Mouse (Mus musculus): ENCODE measurements at regions not wholly inside any gene's neighbourhood (a gene's known extent, or its start where the extent isn't known, plus 50 kb on each side); places are given as distances from the start of the nearest gene placed in this dataset.
A peak's percentile ranks its signal among the peaks of the same experiment; 100 is the strongest.

DNA sequence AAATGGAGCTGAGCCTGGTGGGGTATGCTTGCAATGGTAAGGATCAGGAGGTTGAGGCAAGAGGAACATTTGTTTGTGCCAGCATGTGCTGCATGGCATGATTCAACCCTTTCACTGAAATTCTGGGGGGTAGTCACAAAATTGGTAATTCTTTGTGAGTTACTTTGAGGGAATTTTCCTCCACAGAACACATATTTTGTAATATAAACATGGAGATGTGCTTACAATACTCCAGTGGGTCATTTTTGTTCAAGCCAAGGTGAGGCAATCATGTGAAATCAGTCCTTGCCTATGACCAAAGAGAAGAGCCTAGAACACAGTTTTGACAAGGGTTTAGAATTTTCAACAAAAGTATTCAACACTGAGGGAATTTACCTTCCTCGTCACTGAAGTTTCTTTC lies 635.1 kb upstream of the Adgrl2 start:
- POLR2A ChIA-PET = no interaction called here
- in situ Hi-C loops (cut with MboI; ENCODE audit: low pct_unique_long_range_greater_than_20kb) = no loop called here
- H3K27me3 ChIP-seq = no peaks in the 10 kb centered on the region
- DNase-seq (ENCODE audit: low read depth, low spot score) = no peak
- ATAC-seq = no peak
- no peak for TF ChIP-seq CTCF (IDR thresholded peaks at IDR 0.05)
- CTCF ChIA-PET = no interaction called here

DNA sequence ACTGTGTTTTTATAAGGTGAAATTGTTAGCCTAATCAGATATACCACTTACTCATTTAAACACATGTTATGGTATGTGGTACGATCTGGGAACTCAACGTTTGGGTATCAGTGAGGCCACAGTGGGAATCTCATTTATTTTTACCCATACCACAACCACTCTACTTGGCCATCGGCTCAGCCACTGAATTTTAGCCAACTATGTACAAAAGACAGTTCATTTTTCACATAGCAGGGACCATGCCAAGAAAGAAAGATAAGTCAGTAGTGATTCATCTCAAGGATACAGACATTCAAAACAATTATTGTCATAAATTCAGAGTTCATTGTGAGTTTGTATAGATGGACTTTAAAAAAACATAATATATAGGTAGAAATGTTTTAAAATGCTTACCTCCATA lies 634.7 kb upstream of the Adgrl2 start:
- POLR2A ChIA-PET = no interaction called here
- TF ChIP-seq CTCF (IDR thresholded peaks at IDR 0.05) = no peak
- no peaks in the 10 kb centered on the region for H3K27me3 ChIP-seq
- ATAC-seq = no peak
- CTCF ChIA-PET = no interaction called here
- in situ Hi-C loops (cut with MboI; ENCODE audit: low pct_unique_long_range_greater_than_20kb) = no loop called here
- no peak for DNase-seq (ENCODE audit: low read depth, low spot score)

DNA sequence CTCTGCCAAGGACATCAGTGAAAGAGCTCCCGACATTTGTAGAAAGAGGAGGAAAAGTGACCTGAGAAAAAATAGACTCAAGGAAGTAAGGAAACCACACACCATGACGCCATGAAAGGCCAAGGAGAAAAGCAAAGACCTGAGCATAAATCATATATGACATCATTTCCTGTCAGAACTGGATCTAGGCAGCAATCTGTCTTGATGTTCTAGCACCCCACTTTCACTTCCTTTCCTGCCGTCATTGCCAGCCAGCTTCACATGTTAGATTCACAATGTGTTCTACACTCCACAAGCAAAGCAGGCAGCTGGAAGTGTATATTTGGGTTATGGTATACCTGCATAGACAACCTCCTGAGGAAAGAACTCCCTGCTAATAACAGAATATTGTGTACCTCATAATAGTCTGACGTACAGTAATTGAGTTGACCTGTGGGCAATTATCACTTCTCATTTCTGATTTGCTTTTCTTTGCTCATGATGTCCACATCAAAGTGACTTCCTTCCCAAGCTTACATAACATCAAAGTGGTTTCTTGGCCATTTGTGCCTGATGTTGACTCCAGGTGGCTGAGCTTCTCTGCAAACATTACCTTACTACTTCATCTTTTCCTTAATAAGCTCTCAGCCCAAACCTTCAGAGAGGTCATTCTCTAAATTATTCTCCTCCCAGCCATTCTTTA lies 633.6 kb upstream of the Adgrl2 start:
- in situ Hi-C loops (cut with MboI; ENCODE audit: low pct_unique_long_range_greater_than_20kb) = no loop called here
- CTCF ChIA-PET = interaction anchor here (1.3 kb wide), 1 partner anchor 11 kb away, joined by 5 read pairs; no protein-coding TSS in a partner anchor
- TF ChIP-seq CTCF (IDR thresholded peaks at IDR 0.05) = no peak
- POLR2A ChIA-PET = no interaction called here
- no peak for ATAC-seq
- no peak for DNase-seq (ENCODE audit: low read depth, low spot score)
- H3K27me3 ChIP-seq = no peaks in the 10 kb centered on the region

DNA sequence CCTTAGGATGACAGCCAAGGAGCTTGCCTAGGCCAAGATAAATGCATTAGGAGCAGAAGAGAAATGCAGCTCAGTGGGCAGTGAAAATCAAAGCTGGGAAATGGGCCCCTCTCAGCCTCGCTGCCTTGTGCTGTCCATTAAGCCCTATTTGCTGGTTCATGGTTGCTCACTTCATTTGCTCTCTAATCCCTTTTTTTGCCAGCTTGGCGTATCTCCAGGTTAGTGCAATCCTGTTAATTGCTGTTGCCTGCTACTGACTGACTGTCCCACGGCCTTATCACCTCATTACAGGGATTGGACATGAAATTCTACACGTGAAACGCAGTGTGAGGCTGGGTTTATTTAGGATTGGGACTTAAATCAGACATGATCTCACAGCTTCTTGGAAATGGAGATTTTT lies 613.5 kb upstream of the Adgrl2 start:
- in situ Hi-C loops (cut with MboI; ENCODE audit: low pct_unique_long_range_greater_than_20kb) = no loop called here
- ATAC-seq (no peak), DNase-seq (ENCODE audit: low read depth, low spot score) (peak; percentile 68)
- CTCF ChIA-PET = no interaction called here
- POLR2A ChIA-PET = no interaction called here
- no peaks in the 10 kb centered on the region for H3K27me3 ChIP-seq
- TF ChIP-seq CTCF (IDR thresholded peaks at IDR 0.05) = no peak

DNA sequence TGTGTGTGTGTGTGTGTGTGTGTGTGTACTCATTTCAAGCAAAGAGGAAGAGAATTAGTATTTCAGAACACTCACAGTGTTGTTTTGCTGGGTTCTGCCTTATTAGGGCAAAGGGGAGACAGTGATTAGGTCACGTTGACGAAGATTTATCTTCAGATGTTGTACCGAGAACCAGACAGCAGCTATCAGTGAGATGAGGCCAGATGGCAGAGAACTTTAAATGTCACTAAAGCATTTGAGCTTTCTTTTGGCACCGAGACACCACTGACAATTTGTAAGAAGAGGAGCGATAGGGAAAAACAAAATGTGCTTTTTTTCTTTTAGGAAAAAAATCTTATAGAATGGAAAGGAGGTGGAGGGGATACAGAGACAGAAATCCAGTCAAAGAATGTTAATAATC lies 610.9 kb upstream of the Adgrl2 start:
- DNase-seq (ENCODE audit: low read depth, low spot score) (no peak), ATAC-seq (no peak)
- ChIA-PET CTCF (no interaction called here), POLR2A (interaction anchor here (0.7 kb wide), 1 partner anchor 26 kb away, joined by 5 read pairs; no protein-coding TSS in a partner anchor)
- in situ Hi-C loops (cut with MboI; ENCODE audit: low pct_unique_long_range_greater_than_20kb) = no loop called here
- no peaks in the 10 kb centered on the region for H3K27me3 ChIP-seq
- TF ChIP-seq CTCF (IDR thresholded peaks at IDR 0.05) = no peak

DNA sequence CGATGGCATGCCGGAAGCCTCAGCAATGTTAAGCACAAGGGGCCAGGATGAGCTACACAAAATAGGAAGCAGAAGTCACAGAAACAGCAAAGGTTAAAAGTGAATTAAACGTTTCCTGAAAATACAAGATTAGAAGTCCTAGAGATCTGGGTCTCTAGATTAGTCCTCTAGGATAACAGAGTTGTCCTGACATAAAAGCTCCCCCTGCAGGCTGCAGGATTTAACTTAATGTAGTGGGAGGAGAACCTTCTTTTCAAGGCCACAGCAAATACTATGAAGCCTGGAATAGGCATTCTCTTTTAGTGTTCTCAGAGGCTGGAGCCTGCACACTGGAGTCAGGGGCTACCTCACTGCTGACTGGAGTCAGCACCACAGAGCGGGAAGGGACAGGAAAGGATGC lies 604.1 kb upstream of the Adgrl2 start:
- ChIA-PET POLR2A (interaction anchor here (0.7 kb wide), 1 partner anchor 117 kb away, joined by 3 read pairs; no protein-coding TSS in a partner anchor), CTCF (interaction anchor here (0.7 to 1.7 kb wide), 4 partner anchors 9 to 1102 kb away, joined by 3 to 4 read pairs (median 3); no protein-coding TSS in a partner anchor)
- DNase-seq (ENCODE audit: low read depth, low spot score) = no peak

DNA sequence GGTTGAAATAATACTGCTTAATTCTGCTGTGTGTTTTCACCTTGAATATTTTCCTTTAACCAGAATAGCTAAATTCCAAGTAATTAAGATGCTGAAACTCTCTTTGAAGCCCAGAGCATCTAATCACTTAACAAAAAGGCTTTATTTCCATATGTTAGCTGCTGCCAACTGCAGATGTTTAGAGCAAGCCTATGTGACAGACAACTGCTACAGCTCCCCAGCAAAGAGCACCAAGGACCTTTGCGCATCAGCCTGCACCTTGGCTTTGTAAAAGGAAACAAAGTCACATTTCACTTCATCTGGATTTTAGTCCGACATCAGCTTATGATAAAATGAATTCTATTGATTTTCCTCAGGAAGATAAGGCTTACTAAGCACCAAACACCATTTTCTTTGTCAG lies 595.4 kb upstream of the Adgrl2 start:
- TF ChIP-seq CTCF (IDR thresholded peaks at IDR 0.05) = no peak
- H3K27me3 ChIP-seq = no peaks in the 10 kb centered on the region
- in situ Hi-C loops (cut with MboI; ENCODE audit: low pct_unique_long_range_greater_than_20kb) = no loop called here
- ChIA-PET POLR2A (no interaction called here), CTCF (interaction anchor here (1.1 kb wide), 1 partner anchor 9 kb away, joined by 3 read pairs; no protein-coding TSS in a partner anchor)
- ATAC-seq (no peak), DNase-seq (ENCODE audit: low read depth, low spot score) (no peak)

More for the DNA sequence above, 604.1 kb upstream of the Adgrl2 start:
- H3K27me3 ChIP-seq = no peaks in the 10 kb centered on the region
- peak; percentile 34 for TF ChIP-seq CTCF (IDR thresholded peaks at IDR 0.05)
- in situ Hi-C loops (cut with MboI; ENCODE audit: low pct_unique_long_range_greater_than_20kb) = no loop called here
- ATAC-seq = peak; percentile 21

DNA sequence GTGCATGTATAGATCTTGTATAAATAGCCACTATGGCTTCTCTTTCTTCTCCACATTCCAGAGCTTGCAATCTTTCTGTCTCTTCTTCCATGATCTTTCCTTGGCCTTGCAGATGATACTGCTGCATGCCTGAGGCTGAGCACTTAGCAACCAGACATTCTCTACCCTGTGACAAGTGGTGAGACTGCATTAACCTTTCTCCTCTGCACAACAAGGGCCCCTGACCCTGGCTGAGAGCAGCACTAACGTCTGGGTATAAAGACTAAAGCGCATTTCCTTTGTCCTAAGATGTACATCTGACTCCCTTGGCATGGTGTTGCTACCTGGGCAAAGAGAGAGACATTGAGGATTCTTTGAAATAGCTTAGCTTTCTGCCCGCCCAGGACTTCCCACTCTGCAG lies 590.8 kb upstream of the Adgrl2 start:
- ChIA-PET CTCF (interaction anchor here (1.1 to 1.3 kb wide), 2 partner anchors 9 to 15 kb away, joined by 3 read pairs; no protein-coding TSS in a partner anchor), POLR2A (no interaction called here)
- DNase-seq (ENCODE audit: low read depth, low spot score) (no peak), ATAC-seq (no peak)
- no peaks in the 10 kb centered on the region for H3K27me3 ChIP-seq
- TF ChIP-seq CTCF (IDR thresholded peaks at IDR 0.05) = no peak
- in situ Hi-C loops (cut with MboI; ENCODE audit: low pct_unique_long_range_greater_than_20kb) = no loop called here

DNA sequence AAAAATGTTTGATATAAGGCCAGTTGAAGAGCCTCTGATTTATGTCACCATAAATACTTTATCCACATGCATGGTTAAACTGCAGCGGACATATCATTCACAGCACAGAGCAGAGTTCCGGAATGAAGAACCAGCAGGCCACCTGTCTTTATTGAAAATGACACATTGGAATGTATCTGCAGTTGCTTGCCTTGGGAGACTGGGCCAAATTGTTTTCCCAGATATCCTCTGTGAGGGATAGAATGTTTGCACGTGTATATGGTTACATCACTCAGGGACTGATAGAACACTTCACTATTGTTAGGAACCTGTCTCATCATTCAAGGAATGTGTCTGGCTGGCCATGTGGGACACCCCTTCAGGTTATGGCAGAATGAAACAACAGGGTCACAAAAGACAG lies 585.3 kb upstream of the Adgrl2 start:
- CTCF ChIA-PET = interaction anchor here (1.3 kb wide), 1 partner anchor 21 kb away, joined by 3 read pairs; no protein-coding TSS in a partner anchor
- no peak for ATAC-seq

DNA sequence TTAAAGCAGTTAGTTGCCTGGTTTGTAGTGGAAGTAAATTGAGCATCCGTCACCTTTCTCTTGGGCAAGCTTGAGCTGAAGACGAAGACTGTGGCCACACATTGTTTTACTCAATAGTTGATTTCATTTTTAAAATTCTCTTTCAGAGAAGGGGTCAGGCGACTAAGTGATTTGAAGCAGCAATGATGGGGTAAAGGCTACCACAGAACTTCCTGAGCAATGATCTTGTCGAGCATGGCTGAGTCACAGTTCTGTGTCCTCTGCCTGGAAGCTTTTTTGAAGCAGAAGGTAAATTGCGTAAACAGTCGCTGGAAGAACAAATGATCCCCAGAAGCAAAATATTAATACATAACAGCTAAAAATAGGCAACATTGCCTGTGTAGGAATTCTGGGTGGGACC lies 576.5 kb upstream of the Adgrl2 start:
- POLR2A ChIA-PET = no interaction called here
- in situ Hi-C loops (cut with MboI; ENCODE audit: low pct_unique_long_range_greater_than_20kb) = no loop called here

More for the DNA sequence above, 585.3 kb upstream of the Adgrl2 start:
- POLR2A ChIA-PET = no interaction called here
- no peak for DNase-seq (ENCODE audit: low read depth, low spot score)
- in situ Hi-C loops (cut with MboI; ENCODE audit: low pct_unique_long_range_greater_than_20kb) = no loop called here
- no peaks in the 10 kb centered on the region for H3K27me3 ChIP-seq
- no peak for TF ChIP-seq CTCF (IDR thresholded peaks at IDR 0.05)

DNA sequence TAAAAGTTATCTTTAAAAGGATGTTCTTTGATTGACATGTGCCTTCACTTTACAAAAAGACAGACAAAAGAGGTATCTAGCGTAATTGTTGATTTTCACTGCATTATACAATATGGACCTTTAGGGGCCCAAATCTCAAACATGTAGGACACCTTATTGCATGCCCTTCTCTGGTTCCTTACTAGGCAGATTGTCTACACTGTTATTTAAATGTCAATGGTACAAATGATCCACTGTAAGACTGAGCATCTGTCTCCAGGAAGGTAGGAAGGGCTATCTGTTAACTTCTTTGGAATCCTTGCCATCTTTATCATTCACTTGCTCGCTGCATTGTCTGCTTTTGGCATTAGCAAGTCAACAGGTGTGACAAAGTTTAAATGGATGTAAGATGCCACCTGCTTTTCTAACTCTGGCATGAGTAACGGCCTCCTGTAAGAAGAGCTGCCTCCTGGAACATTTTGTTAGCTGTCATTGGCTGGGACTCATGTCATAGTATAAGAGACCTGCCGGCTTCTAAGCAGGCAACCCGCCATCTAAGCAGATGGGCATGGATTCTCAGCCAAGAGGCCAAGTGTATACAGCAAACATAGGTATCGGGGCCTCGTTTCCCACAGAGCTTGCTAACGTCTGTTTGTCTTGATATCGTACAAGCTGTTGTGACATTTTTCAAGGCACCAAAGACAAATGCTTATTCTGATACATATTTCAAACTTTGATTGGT lies 560.0 kb upstream of the Adgrl2 start:
- POLR2A ChIA-PET = no interaction called here
- no peaks in the 10 kb centered on the region for H3K27me3 ChIP-seq
- TF ChIP-seq CTCF (IDR thresholded peaks at IDR 0.05) = no peak
- in situ Hi-C loops (cut with MboI; ENCODE audit: low pct_unique_long_range_greater_than_20kb) = no loop called here
- DNase-seq (ENCODE audit: low read depth, low spot score) (no peak), ATAC-seq (no peak)
- CTCF ChIA-PET = no interaction called here

More for the DNA sequence above, 576.5 kb upstream of the Adgrl2 start:
- H3K27me3 ChIP-seq = no peaks in the 10 kb centered on the region
- ATAC-seq (no peak), DNase-seq (ENCODE audit: low read depth, low spot score) (no peak)
- TF ChIP-seq CTCF (IDR thresholded peaks at IDR 0.05) = no peak
- CTCF ChIA-PET = interaction anchor here (1.2 to 1.5 kb wide), 3 partner anchors 11 to 69 kb away, joined by 3 to 4 read pairs (median 3); no protein-coding TSS in a partner anchor
